Mouse (Mus musculus) ES-E14 (cell line): ENCODE measurements around the gene Srxn1. TPM values are rescaled to one million over a fixed set of nuclear protein-coding genes. Genes with fewer than 3 reads are reported as not detected.

Experiments
- DNase-seq: peaks from one replicate; pipeline ENCODE4 v3.0.0-alpha.2; 2013; ENCODE audit warnings: low read depth, low spot score
- H3K27ac ChIP-seq: 2 replicates; pipeline ENCODE4 v1.5.1; 2012; ENCODE audit warnings: low read depth, mild to moderate bottlenecking, low read length, moderate library complexity, mixed read lengths; ENCODE audit not compliant: poor library complexity, insufficient read depth, severe bottlenecking
- H3K36me3 ChIP-seq: 2 replicates; pipeline ENCODE4 v1.6.1; 2012; ENCODE audit warnings: mild to moderate bottlenecking, low read length, moderate library complexity, mixed read lengths; ENCODE audit not compliant: control insufficient read depth, poor library complexity, insufficient read depth, severe bottlenecking
- H3K4me1 ChIP-seq, 2 experiments: fragments of 150-350 bp in 1 of 2; sonication (generic) in 1 of 2; 2 replicates each; pipeline ENCODE4 v1.6.1; 2012; ENCODE audit warnings: low read length in 2 of 2, mild to moderate bottlenecking in 1 of 2, mixed read lengths in 1 of 2; ENCODE audit not compliant: control insufficient read depth in 2 of 2, insufficient read depth in 2 of 2, poor library complexity in 1 of 2
- H3K4me3 ChIP-seq, 2 experiments: fragments of 150-350 bp in 1 of 2; sonication (generic) in 1 of 2; 2 replicates each; pipeline ENCODE4 v1.5.1; 2012; ENCODE audit warnings: low read length in 2 of 2, low read depth in 1 of 2, mild to moderate bottlenecking in 1 of 2, mixed read lengths in 1 of 2; ENCODE audit not compliant: insufficient read depth in 1 of 2, poor library complexity in 1 of 2, severe bottlenecking in 1 of 2
- H3K9ac ChIP-seq: 2 replicates; pipeline ENCODE4 v1.6.1; 2012; ENCODE audit warnings: low read depth, mild to moderate bottlenecking, low read length, mixed read lengths; ENCODE audit not compliant: poor library complexity, insufficient read depth, severe bottlenecking
- H3K9me3 ChIP-seq: fragments of 150-350 bp; sonication (generic); 2 replicates; pipeline ENCODE4 v1.6.1; 2012; ENCODE audit warnings: low read depth, mild to moderate bottlenecking, low read length; ENCODE audit not compliant: control insufficient read depth, insufficient read depth
- CHD2 ChIP-seq: IDR thresholded peaks from 2 replicates; pipeline ENCODE4 v1.6.1; 2014; ENCODE audit warnings: mild to moderate bottlenecking, low read depth, low read length, inconsistent platforms
- HCFC1 ChIP-seq: IDR thresholded peaks from 2 replicates; pipeline ENCODE4 v1.6.1; 2012; ENCODE audit warnings: low read length, inconsistent platforms, borderline replicate concordance; ENCODE audit not compliant: insufficient read depth
- MAFK ChIP-seq: IDR thresholded peaks from 2 replicates; pipeline ENCODE4 v1.6.1; 2014; ENCODE audit warnings: mild to moderate bottlenecking, low read depth, low read length, inconsistent platforms; ENCODE audit not compliant: insufficient read depth
- ZC3H11A ChIP-seq: IDR thresholded peaks from 2 replicates; pipeline ENCODE4 v1.6.1; 2012; ENCODE audit warnings: low read depth, mild to moderate bottlenecking, inconsistent platforms, low read length, borderline replicate concordance
- ZNF384 ChIP-seq: IDR thresholded peaks from 2 replicates; pipeline ENCODE4 v1.6.1; 2012; ENCODE audit warnings: low read depth, low read length, inconsistent platforms
- in situ Hi-C, 2 experiments: fragments of 600-800 bp; cut with MboI; formaldehyde crosslinking; loops; one replicate each; pipeline ENCODE4 v1.15.1; 2025; ENCODE audit warnings: low sequenced_read_pairs in 2 of 2, inconsistent platforms in 1 of 2; ENCODE audit not compliant: unreplicated experiment in 2 of 2
- total RNA-seq: library from RNA; depleted of rRNA; stranded (reverse); fragments of 300-350 nt; gene quantifications from 2 replicates; pipeline ENCODE4 v1.2.3, GENCODE M21; 2012

The Srxn1 gene
- total RNA-seq, 1 experiment, result 18.3 TPM

- H3K4me3 ChIP-seq, result no peak overlapping the region
- no peaks in the 10 kb centered on the region for H3K9me3 ChIP-seq
- H3K9ac ChIP-seq, result no peak overlapping the region
- DNase-seq, result no peak
- in situ Hi-C loops, result no loop called here
- no peaks in the 10 kb centered on the region for H3K36me3 ChIP-seq
- TF ChIP-seq MAFK, result no peak
- TF ChIP-seq CHD2, result no peak
- no peak for TF ChIP-seq ZC3H11A
- no peak for TF ChIP-seq ZNF384
- TF ChIP-seq HCFC1, result no peak
- H3K27ac ChIP-seq, result no peak overlapping the region
- no peaks in the 10 kb centered on the region; a peak in 1 of 4 replicates for H3K4me1 ChIP-seq
Observed at GRCm38 (mm10) chr2:152068660-152069433, 36.5 kb upstream of the Srxn1 start.

GRCm38 (mm10) chr2:152069434-152069786 is 35.9 kb upstream of the Srxn1 start:
- TF ChIP-seq CHD2, result no peak
- TF ChIP-seq HCFC1, result no peak
- TF ChIP-seq MAFK, result no peak
- no peak for TF ChIP-seq ZC3H11A
- TF ChIP-seq ZNF384, result no peak
- Histone ChIP-seq H3K4me3 (no peak overlapping the region), H3K27ac (no peak overlapping the region), H3K9me3 (no peaks in the 10 kb centered on the region), H3K36me3 (no peaks in the 10 kb centered on the region), H3K9ac (no peak overlapping the region), H3K4me1 (no peaks in the 10 kb centered on the region; a peak in 1 of 4 replicates)
- in situ Hi-C loops, result no loop called here
- DNase-seq, result no peak

DNA sequence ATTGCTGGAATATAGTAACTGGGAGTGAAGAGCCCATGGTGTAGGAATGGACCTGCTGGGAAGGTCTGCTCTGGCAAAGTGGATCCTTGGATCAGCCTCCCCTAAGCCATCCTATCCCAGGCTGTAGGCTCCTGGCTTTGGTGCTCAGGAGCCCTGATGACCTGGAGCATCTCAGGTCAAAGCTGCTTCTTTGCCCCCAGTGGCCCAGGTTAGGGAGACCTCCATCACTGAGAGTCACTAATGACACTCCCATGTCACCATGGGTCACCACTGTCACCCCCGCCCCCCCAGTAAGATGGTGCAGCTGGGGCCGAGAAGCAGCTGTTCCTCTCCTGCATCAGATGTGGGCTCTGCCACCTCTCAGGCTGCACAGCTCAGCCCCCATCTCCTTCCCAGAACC is 35.4 kb upstream of the Srxn1 start:
- DNase-seq, result no peak
- Histone ChIP-seq H3K36me3 (no peaks in the 10 kb centered on the region), H3K27ac (no peak overlapping the region), H3K4me3 (no peak overlapping the region), H3K4me1 (no peaks in the 10 kb centered on the region; a peak in 1 of 4 replicates), H3K9me3 (no peaks in the 10 kb centered on the region), H3K9ac (no peak overlapping the region)
- in situ Hi-C loops, result no loop called here
- TF ChIP-seq ZNF384, result no peak

GRCm38 (mm10) chr2:152074521-152074920 is 30.8 kb upstream of the Srxn1 start:
- H3K9me3 ChIP-seq, result no peaks in the 10 kb centered on the region
- H3K36me3 ChIP-seq, result no peaks in the 10 kb centered on the region
- no peak overlapping the region for H3K27ac ChIP-seq
- no peaks in the 10 kb centered on the region; a peak in 1 of 4 replicates for H3K4me1 ChIP-seq
- TF ChIP-seq MAFK, result no peak
- TF ChIP-seq HCFC1, result no peak
- TF ChIP-seq ZNF384, result no peak
- TF ChIP-seq CHD2, result no peak
- no peak for DNase-seq
- H3K4me3 ChIP-seq, result no peak overlapping the region
- no peak overlapping the region for H3K9ac ChIP-seq
- in situ Hi-C loops, result no loop called here

DNA sequence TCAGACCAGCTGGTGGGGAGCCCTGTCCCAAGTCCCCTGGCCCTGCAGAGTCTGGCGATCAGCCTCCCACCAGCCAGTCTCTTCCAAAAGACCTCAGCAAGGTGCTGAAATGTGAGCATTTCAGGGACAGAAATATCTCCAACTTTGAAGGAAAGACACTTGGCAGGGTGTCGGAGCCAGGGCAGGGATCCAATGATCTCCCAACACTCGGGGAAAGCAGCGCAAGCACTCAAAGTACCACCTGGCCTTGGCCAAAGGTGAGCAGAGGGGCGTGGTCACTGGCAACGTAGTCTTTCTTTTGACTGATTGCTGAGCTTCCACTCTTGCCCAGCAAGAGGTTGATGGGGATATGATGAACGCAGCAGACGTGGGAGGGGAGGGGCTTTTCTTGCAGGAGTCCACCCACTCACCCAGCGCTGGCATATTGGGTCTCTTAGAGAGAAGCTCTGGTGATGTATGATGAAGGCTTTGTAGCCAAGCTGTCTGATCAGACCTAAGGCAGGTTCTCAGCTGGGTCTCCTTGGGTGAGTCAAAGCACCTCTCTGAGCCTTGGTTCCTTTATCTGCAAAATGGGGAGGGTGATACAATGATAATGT is 29.9 kb upstream of the Srxn1 start:
- Histone ChIP-seq H3K27ac (no peak overlapping the region), H3K4me3 (no peak overlapping the region), H3K36me3 (no peaks in the 10 kb centered on the region), H3K4me1 (0 out of 4 replicates have a peak, but pooled peaks cover 0 to under 1% of the 10 kb centered on the region in 2 experiments), H3K9me3 (no peaks in the 10 kb centered on the region), H3K9ac (no peak overlapping the region)
- in situ Hi-C loops, result no loop called here
- no peak for TF ChIP-seq ZNF384
- no peak for TF ChIP-seq ZC3H11A
- TF ChIP-seq MAFK, result no peak
- no peak for TF ChIP-seq CHD2
- TF ChIP-seq HCFC1, result no peak
- DNase-seq, result no peak
